Mouse (Mus musculus) spleen, adult 2 months (tissue): ENCODE measurements around the gene H2afz.

Experiments used
- CTCF ChIP-seq: fragments of 200-500 bp; IDR thresholded peaks from 2 replicates; pipeline ENCODE4 v1.5.1; 2011; ENCODE audit warnings: mild to moderate bottlenecking, inconsistent platforms; ENCODE audit not compliant: insufficient read depth, insufficient read length, insufficient replicate concordance; ENCODE audit errors: extremely low read depth
- POLR2A ChIP-seq: fragments of 200-500 bp; IDR thresholded peaks from 2 replicates; pipeline ENCODE4 v1.6.1; 2011; ENCODE audit warnings: low read depth, low read length, inconsistent platforms

- no peak for TF ChIP-seq CTCF
- TF ChIP-seq POLR2A, result no peak
Observed at GRCm38 (mm10) chr3:137861436-137861835, 2.9 kb upstream of the H2afz start.
